Mouse (Mus musculus): ENCODE measurements around the gene Gm15107.
"Not testable (repeated sequence)": the region's sequence is repeated elsewhere in the genome, so short reads cannot be mapped to it uniquely, and the experiment has no call there.

DNA sequence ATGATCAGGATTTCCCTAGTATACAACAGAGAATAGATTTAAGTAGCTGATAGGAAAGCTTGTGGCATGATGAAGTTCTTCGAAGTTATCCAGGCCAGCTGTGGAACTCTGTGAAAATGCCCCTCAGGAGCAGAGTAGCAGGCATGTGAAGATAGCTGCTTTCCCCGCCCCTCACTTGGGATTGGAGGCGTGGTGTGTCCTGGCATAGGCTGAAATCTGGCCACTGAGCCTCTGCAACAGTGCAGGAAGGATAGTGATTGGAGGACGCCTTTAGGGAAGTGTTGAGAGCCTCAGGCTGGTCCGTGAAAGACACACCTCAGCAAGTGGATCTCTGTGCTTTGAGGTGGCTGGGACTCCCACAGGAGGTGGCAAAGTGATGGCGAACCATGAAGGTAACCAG lies at the start of gene Gm15107:
- not testable (repeated sequence) for TF ChIP-seq POLR2A (IDR thresholded peaks at IDR 0.05; ENCODE audit: low read depth, low read length); CTCF (IDR thresholded peaks at IDR 0.05; ENCODE audit: extremely low read depth, insufficient read depth, insufficient read length, insufficient replicate concordance)
